Mouse (Mus musculus): ENCODE measurements around the gene Sik3. TPM values are rescaled to one million over a fixed set of nuclear protein-coding genes. Genes with fewer than 3 reads are reported as not detected.
"Not testable (repeated sequence)": the region's sequence is repeated elsewhere in the genome, so short reads cannot be mapped to it uniquely, and the experiment has no call there.

Gene Sik3
- polyA plus RNA-seq, 1 experiment, result 11.7 TPM

DNA sequence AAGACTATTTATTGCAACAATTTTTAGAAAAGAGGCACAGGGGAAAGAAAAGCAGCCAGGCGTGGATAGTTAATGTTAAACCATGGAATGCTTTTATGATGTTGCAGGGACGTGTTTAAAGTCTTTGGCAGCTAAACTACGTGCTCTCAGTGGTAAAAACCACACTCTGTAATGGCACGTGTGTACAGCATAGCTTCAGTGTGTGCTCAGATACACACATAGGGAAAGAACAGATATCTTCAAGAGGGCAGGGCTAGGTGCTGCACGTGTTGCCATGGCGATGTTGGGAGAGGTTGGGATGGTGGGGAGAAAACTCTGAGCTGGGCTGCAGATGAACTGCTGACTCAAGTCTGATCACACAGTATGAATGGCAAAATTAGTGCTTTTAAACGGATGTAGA is 90.5 kb downstream of the Sik3 start:
- no peak for DNase-seq (ENCODE audit: low read depth)

DNA sequence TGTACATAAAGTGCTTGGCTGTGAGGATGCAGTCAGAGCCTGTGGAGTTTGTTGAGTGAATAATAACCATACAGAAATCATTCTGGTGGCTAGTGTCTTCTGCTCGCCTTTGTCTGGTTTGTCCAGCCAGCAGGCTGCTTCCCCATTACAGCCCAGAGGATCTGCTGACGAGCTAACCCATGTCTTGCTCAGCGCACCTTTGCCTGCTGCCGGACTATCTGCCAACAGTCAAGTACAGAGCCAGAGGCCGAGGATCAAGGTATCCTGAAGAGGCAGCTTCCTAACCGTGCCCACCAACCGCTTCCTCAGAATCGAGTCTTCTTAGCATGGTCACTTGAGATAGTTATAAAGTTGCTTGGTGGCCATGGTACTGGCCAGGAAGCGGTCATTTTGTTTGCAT is 93.5 kb downstream of the Sik3 start:
- no peak for DNase-seq (ENCODE audit: low read depth)

DNA sequence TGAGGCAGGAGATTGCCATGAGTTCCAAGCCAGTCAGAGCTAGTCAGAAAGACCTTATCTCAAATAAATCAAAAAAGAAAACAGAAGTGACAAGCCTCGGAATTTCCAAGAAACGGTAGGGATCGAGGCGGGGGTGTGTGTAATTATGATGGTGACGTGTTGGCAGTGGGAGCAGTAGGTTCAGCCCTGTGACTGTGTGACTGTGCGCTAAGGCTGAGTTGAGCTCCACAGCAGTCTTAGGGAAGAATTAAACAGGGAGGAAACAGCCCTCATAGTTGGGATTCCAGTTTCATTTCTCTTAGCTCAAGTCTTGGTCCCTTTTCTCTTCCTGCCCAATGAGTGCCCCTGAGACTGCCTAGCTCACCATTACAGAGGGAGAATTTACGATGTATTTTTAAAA is 98.0 kb downstream of the Sik3 start:
- no peak for DNase-seq (ENCODE audit: low read depth)

DNA sequence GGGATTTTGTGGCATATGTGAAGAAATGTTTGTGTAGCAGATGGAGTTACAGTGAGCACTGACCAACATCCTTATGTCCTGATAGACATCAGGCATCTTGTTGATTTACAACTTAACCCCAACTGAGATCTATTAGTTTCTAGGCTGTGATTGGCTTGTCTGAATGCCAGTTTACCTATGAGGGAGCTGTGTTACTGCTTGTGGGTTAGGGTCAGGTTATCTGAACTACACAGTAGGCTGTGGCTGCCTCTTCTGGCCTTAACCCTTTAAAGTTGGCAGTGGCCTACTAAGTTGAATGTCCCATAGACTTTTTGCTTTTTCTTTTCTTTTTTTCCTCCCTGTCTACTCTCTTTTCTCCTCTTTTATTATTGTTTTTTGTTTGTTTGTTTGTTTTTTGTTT is 98.7 kb downstream of the Sik3 start:
- DNase-seq (ENCODE audit: low read depth), result no peak

DNA sequence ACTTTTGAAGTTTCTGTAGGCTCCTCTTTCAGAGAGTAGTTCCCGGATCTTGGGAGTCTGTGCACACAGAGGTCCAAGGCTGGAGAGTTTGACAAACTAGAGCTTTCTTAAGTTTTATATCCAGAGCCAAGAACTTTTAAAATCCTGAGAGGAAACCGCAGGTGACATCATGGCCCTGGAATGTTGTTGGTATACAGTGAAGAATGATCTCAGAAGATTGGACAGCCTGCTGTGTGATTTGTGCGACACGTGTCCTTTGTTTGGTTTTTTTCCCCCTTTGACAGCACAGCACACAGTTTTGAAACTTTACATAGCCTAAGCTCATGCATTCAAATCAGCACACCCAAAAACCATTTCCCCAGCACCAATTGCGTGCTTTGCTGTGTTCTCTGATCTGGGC is 99.6 kb downstream of the Sik3 start:
- no peak for DNase-seq (ENCODE audit: low read depth)

DNA sequence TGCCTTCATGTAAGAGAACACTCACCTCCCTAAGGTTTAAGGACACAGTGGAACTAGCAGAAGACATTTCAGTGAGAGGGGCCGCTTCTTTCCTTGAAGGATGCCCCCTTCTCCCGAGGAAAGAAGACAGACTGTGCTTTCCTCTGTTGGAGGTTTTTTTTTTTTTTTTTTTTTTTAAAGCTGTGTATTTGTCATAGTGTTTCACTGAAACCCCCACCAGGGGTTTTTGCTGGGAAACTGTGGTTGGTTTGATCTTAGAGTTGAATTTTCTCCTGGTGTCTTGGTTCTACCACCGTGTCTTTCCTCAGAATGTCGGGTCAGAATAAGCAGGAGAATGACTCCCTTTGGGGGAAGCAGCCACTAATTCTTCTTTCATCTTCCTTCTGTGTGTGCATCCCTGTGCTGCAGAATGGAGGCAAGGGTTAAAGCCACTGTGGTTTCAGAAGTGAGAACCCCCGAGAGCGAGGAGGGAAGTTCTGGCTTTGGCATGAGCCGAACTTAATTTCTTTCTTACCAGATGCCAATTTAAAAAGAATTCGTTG is 106.3 kb downstream of the Sik3 start:
- DNase-seq (ENCODE audit: low read depth), result no peak

DNA sequence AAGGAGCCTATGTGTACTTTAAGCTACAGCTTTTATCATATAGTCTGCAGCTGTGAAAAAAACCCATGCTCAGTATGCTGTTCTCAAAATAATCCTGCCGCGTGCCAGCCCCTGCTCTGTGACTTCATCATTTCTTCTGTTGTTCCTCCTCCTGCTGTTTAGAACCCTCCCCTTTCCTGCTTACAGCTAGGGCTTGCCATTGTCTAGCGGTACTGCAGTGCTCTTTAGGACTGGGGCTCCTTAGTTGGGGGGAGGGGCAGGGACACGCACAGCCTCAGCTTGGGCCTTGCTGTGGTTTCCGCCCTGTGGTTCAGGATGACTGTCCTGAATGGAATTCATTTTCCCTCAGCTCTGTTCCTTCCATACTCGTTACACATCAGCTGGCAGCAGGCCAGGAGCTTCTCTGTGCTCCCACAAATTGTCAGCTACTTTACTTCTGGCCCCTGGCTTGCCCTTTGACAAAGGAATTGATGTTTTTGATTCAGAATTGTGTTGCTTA is 107.4 kb downstream of the Sik3 start:
- DNase-seq (ENCODE audit: low read depth), result no peak

DNA sequence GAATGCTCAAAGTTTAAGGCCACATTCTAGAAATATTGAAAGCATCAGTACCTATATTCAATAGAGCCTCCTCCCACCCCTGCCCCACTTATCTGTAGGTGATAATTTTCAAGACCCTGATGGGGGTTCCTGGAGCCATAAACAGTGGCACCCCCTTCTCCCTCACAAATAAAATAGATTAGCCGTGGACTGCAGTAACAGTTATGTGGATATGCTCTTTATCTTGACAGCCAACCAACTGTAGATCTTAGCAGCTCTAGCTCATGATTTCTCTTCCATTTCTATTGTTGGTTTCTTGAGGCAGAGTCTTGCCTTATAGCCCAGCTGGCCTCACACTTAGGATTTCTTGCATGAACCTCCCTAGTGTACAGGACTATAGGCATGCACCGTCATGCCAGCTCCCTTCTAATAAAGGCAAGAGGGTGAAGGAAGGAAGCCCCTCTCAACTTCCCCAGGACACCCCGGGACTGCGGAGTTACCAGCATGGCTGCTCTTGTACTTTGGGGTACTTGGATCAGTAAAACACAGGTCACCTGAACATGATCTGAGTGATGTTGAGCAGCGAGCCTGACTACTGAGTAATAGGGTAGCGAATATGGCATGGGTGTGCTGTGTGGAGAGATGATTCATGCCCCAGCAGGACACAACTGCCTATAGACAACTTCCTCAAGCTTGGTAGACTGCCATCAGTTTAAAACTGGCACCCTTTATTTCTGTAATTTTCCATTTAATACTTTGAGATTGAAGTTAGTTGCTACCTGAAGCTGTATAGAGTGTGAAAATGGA is 108.0 kb downstream of the Sik3 start:
- DNase-seq (ENCODE audit: low read depth), result no peak

DNA sequence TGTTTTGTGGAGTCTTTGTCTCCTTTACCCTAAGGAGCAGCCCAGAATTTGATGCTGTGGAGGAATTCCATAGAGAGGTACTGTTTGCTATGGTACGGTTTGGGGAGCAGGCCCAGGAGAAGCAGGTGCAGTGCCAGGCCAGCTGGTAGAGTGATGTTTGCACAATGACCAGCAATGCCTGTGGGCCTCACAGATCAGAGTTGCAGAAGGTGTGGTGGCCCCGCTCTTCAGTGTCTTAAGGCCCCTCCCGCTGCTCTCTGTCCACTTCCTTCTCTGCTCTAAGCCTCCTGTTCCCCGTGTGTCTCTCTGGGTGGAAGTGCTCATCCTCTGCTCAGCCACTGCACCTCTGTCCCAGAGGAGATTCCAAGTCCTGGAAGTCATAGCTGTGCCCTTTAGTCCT is 108.9 kb downstream of the Sik3 start:
- no peak for DNase-seq (ENCODE audit: low read depth)

DNA sequence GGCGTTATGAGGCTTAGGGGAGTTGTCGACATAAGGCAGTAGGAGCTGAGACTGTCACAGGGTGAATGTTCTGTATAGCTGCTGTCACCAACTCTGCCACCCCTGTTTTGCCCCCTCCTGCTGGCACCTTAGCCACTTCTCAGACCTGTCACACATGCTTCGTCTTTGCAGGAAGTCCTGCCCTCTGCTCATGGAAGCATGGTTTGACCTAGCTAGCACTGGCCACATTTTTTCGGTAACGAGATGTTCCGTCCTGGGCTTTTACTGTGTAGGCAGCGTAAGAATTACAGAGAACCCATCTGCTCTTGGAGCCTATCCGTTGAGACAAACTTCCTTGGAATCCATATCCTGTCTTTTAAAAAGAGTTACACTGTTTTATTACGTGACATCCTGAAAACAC is 110.1 kb downstream of the Sik3 start:
- DNase-seq (ENCODE audit: low read depth), result no peak

DNA sequence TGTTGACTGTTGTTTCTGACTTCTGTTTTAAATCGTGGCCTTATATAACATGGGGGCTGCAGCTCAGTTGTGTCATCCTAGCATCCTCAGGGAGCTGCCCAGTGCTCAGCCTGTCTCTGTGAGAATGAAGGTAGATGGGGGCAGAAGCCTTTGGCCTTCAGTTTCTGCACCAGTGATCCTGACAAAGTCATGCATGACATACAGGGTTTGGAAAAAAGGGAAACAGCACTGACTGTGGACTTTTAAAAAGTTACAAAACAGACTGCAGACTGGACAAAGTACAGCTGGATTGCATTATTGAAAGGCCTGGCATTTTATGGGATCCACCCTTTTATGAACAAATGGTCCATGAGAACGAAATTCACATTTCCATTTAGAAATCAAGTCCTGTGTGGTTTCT is 113.7 kb downstream of the Sik3 start:
- no peak for DNase-seq (ENCODE audit: low read depth)

DNA sequence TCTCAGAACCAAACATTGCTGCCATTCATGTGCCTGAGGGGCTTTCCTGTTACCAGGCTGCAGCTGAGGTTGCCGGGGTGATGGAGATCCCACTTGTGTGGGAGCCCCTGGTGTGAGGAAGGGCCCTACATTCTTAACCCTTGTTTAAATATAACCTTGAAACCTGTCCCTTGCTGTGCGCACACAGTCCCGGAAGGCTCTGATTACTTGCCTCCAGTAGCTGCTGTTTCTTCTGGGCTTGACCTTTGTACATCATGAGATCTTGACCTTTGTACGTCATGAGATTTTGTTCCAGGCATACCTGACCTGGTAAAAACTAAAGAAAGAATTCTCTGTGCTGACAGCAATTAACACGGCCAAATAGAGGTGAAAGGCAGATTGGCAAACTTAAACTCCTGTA is 114.7 kb downstream of the Sik3 start:
- DNase-seq (ENCODE audit: low read depth), result no peak

DNA sequence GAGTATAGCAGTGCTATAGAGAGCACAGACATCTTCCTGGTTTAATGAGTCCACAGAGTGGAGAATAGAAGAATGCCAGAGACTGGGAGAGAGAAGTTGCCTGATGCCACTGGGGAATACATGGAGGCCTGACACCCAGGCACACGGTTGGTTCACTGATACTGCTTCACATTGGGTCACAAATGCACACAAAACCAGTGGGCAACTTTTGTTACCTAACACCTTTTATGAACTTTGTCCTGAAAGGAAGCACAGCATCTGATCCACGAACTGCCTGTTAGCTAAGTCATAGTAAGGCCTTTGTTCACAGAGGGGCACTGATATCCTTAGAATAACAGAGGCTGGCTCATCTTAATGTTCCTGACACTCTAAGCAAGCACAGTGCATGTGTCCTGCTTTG is 116.6 kb downstream of the Sik3 start:
- no peak for DNase-seq (ENCODE audit: low read depth)

DNA sequence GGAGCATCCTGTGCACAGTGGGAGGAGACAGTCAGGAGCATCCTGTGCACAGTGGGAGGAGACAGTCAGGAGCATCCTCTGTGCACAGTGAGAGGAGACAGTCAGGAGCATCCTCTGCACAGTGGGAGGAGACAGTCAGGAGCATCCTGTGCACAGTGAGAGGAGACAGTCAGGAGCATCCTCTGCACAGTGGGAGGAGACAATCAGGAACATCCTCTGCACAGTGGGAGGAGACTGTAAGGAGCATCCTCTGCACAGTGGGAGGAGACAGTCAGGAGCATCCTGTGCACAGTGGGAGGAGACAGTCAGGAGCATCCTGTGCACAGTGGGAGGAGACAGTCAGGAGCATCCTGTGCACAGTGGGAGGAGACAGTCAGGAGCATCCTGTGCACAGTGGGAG is 120.2 kb downstream of the Sik3 start:
- DNase-seq (ENCODE audit: low read depth), result not testable (repeated sequence)

DNA sequence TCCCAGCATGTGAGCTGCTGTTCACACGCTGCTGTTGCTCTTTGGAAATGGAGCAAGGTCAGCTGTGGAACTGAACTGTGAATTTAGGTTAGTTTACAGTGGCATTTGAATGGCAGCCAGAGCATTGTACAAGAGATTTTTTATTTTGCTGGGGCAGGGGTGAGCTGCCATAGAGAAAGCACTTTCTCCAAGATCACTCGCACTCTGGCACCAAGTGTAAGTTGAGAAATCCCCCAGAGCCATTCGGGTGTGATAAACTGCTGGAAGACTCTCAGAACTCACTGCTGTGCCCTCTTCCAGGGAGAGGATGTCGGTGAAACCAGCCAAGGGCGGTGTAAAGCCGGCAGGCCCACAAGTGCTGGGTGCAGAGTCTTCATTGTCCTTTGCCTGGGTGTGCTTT is 126.2 kb downstream of the Sik3 start:
- no peak for DNase-seq (ENCODE audit: low read depth)

DNA sequence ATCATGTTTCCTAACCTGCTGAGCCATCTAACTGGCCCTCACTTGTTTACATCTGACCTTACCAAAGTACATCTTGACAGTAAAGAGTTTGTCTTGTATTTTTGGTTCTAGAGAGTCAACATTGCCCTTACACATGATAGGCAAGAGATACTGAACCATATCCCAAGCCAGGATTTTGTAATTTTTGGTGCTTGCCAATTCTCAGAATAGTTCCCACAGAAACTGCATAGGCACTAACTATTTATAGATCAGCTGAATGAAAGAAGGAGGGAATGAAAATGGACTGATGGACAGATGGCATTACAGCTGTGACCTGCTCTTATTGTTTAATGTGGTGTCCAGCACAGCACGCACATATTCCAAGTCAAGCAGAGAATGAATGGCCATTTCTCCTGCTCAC is 128.2 kb downstream of the Sik3 start:
- DNase-seq (ENCODE audit: low read depth), result no peak

DNA sequence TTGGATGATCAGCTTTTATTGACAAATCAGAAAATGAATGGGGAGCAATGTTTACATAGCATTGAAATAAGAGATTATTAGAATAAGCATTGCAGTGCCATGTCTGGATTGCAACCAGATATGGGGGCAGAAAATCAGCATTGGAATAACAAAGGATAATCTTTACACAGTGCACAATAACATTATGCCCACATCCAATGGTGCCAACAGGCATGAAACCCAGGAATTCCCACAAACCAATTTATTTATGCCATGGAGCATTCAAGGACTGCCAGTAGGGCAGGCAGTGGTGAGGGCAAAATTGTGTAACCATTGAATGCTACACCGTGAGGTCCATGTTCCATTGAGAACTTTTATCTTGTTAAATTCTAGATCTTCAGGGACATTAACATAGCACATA is 129.4 kb downstream of the Sik3 start:
- DNase-seq (ENCODE audit: low read depth), result peak; percentile 70

DNA sequence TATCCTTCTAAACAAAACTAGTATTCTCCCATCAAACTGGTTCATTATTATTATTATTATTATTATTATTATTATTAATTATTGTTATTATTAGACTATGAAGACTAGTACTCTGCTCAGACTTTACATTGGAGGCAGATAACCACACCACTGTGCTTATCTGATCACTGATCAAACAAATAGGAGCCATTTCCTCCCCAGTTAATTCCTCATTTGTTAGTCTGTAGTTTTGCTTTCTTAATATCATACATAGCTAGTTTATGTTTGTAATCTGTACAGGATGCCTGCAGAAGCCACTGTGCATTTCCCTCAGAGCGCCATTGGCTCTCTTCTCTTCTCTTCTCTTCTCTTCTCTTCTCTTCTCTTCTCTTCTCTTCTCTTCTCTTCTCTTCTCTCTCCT is 129.9 kb downstream of the Sik3 start:
- no peak for DNase-seq (ENCODE audit: low read depth)

DNA sequence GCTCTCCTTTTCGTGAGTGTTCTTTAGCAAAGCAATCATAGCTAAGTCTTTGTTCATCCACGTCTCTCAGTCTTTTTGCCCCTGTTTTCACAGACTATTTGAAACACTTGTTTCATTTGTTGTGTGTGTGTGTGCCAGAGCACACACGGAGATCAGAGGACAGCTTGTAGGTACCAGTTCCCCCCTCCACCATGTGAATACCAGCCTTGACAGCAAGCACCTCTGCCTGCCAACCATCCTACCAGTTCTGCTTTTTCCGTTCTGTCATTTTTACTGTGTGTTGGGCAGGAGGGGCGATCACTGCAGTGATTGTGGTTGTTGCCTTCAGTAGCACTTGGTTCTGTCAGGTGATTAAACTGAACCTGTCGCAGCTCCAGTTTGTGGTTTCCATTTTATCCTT is 132.4 kb downstream of the Sik3 start:
- DNase-seq (ENCODE audit: low read depth), result no peak

DNA sequence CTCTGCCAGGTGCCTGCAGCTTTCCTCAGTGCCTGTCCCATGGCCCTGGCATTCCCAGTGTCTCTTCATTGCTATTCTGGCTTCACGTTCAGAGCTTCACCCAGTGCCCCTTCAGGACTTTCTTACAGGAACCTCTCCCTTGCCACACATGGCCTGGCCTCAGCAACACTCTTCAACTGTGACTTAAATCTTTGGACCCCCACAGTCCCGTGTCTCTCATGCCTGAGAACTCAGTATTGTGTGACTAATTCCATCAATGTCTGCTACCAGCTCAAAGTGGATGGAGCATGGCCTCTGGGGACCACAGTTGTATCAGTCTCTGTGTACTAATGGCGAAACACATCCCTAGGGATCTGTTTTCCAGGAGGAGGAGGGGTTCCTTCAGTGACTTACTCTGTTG is 133.8 kb downstream of the Sik3 start:
- DNase-seq (ENCODE audit: low read depth), result no peak

DNA sequence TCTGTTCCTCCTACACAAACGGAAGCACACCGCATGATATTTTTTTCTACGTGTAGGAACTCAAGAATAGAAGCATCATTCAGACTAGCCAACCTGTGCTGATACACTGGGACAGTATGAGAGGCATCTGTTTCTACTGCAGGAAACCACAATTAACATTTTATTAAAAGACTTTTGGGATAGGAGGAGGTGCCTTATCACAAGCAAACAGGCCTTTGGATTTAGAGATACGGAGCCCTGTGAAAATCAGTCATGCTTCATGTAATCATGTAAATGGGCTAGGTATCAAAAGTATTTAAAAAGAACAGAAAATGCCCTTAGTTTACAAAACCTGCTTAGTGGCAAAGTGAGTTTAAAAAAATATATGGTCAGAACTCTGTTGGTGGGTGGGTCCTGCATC is 136.1 kb downstream of the Sik3 start:
- no peak for DNase-seq (ENCODE audit: low read depth)

DNA sequence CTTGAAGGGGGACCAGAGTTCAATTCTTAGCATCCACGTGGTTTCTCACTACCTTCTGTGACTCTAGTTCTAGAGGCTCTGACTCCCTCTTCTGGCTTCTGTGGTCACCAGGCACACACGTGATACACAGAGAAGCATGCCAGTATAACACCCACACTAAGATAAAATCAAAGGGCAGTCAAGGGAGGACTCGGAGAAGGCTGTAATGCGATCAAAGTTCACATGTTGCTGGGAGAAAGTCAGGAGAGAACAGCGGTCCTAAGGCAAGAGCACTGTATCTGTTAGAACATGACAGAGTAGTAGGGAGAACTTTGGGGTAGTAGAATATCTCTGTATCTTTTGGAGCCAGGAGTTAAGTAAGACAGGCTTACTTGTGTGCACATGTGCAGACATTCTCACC is 136.8 kb downstream of the Sik3 start:
- peak; percentile 82 for DNase-seq (ENCODE audit: low read depth)

DNA sequence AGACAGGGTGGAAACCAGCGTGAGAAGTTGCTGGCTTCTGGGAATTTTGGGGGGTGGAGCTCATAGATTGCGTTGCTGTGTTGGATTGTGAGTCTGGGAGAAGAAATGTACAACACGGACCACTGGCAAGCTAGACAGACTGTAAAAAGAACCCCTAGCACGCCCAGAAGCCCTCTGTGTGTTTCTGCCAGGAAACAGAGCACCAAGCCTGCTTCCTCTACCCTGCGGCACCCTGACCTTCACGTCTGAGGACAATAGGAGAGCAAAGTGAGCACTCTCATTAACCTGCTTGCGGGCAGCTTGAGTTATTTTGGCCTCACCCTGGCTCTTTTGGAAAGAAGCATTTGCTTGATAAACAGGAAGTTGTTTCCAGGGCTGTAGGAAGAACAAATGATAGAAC is 137.5 kb downstream of the Sik3 start:
- no peak for DNase-seq (ENCODE audit: low read depth)

Data from gonadal fat pad, adult 2 months (tissue).